ENCODE assay signal across 27 mouse cellular contexts in genomic region chr1:30685318-30685717, GRCm38 (mm10).
DNase-seq lines count a peak whose midpoint lies in the region; TF ChIP-seq lines count a peak whose summit lies in the region.
"Had no signal": no experiment of that assay in that cellular context is flagged by ENCODE, and none has a peak within 500 bp of the region (broad histone marks: within the 10 kb centered on the region; RNA-seq: fewer than 3 reads in every experiment).

No protein-coding gene starts in this region.

- DNase-seq in left cerebral cortex, adult 18-20 months (ENCODE audit: low spot score in 2 of 2), result peak; percentile 14 to 22
- DNase-seq in left cerebral cortex, postnatal 10 days (ENCODE audit: extremely low spot score in 1 of 2, low spot score in 2 of 2), result no peak
- peak; percentile 4 to 82 for DNase-seq in left cerebral cortex, postnatal 25 days (ENCODE audit: low spot score in 2 of 2)
- DNase-seq in left cerebral cortex, postnatal 4 days, result no peak
- peak; percentile 79 for DNase-seq in brain, adult 2 months (ENCODE audit: low read depth, low spot score)
- no peak for DNase-seq in cerebellum, postnatal 25 days
- DNase-seq: adrenal gland, adult 2 months; adrenal gland, postnatal 14 days; cerebellum, adult 11-12 months; cerebellum, adult 8-10 months; cerebellum, postnatal 14 days; embryo, embryonic 11 days; gastrocnemius, postnatal 10 days; gastrocnemius, postnatal 36 days; heart, adult 2 months; heart, postnatal 14 days; heart, postnatal 4 days had no signal

- no peak for TF ChIP-seq CTCF in cortical plate, adult 2 months (IDR thresholded peaks at IDR 0.05; ENCODE audit: extremely low read depth, insufficient read depth, low read length)

- H3K27ac ChIP-seq in cortical plate, adult 2 months (ENCODE audit: insufficient read depth, low read length), result peak overlapping the region; percentile 33; the same call in 1 of the 2 replicates
- H3K27ac ChIP-seq: embryonic facial prominence, embryonic 10.5 days; embryonic facial prominence, embryonic 13.5 days; forebrain, embryonic 12.5 days; forebrain, embryonic 15.5 days; heart, adult 2 months; heart, embryonic 10.5 days; heart, embryonic 13.5 days; hindbrain, embryonic 14.5 days; hindbrain, postnatal 0 days had no signal

- intact Hi-C loops in left cerebral cortex, postnatal 10 days (cut with DNase I), result no loop called here
- intact Hi-C loops in left cerebral cortex, postnatal 25 days (cut with DNase I), result no loop called here
- intact Hi-C loops in left cerebral cortex, postnatal 4 days (cut with DNase I), result no loop called here

- H3K4me1 ChIP-seq in cortical plate, adult 2 months (ENCODE audit: control insufficient read depth, insufficient read depth, low read length), result peaks cover 3% of the 10 kb centered on the region; the same call in 1 of the 2 replicates
- H3K4me1 ChIP-seq: embryonic facial prominence, embryonic 10.5 days; embryonic facial prominence, embryonic 13.5 days; forebrain, embryonic 12.5 days; forebrain, embryonic 15.5 days; heart, embryonic 10.5 days; heart, embryonic 13.5 days had no signal

- no peak for TF ChIP-seq POLR2A in cortical plate, adult 2 months (IDR thresholded peaks at IDR 0.05; ENCODE audit: extremely low read depth, insufficient read depth, low read length)

- no peak overlapping the region for H3K4me3 ChIP-seq in cortical plate, adult 2 months (ENCODE audit: insufficient read depth, low read length)
- H3K4me3 ChIP-seq: embryonic facial prominence, embryonic 10.5 days; embryonic facial prominence, embryonic 13.5 days; erythroblast, embryonic 14.5 days; forebrain, embryonic 12.5 days; forebrain, embryonic 15.5 days; heart, adult 2 months; heart, embryonic 10.5 days; heart, embryonic 13.5 days had no signal

Comparison
In these comparisons a context has a peak if more than half of its experiments do, and no peak if none do; other contexts are left out.
1. DNase-seq: peak in left cerebral cortex, adult 18-20 months (2 of 2), left cerebral cortex, postnatal 25 days (2 of 2) and brain, adult 2 months (single experiment); none in left cerebral cortex, postnatal 10 days (0 of 2), left cerebral cortex, postnatal 4 days (single experiment) and cerebellum, postnatal 25 days (0 of 2).